Mouse (Mus musculus): Measurements from ENCODE around the gene Parn. TPM values are rescaled to one million over a fixed set of nuclear protein-coding genes. Genes with fewer than 3 reads are reported as not detected.

The Parn gene
- total RNA-seq, 2 experiments from 2014 or later, result 8.6 to 21.1 TPM

DNA sequence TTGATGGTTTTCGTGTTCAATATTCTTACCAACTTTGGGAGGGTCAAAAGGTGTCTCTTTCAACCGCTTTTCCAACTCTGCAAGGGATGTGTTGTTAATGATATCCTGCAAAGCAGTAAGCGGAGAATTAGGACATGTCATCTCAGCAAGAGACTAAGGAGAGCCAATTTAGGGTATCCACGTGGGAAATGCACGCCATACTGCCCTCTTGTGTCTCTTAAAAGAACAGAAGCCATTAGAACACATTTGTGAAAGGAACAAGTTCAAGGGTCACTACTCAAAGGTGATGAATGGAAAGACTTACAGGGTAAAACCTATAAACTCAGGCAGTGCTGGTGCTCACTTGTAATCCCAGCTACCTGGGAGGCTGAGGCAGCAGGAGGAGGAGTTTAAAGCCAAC is 39.6 kb downstream of the Parn start:
- ATAC-seq (ENCODE audit: poor library complexity, severe bottlenecking), result no peak

DNA sequence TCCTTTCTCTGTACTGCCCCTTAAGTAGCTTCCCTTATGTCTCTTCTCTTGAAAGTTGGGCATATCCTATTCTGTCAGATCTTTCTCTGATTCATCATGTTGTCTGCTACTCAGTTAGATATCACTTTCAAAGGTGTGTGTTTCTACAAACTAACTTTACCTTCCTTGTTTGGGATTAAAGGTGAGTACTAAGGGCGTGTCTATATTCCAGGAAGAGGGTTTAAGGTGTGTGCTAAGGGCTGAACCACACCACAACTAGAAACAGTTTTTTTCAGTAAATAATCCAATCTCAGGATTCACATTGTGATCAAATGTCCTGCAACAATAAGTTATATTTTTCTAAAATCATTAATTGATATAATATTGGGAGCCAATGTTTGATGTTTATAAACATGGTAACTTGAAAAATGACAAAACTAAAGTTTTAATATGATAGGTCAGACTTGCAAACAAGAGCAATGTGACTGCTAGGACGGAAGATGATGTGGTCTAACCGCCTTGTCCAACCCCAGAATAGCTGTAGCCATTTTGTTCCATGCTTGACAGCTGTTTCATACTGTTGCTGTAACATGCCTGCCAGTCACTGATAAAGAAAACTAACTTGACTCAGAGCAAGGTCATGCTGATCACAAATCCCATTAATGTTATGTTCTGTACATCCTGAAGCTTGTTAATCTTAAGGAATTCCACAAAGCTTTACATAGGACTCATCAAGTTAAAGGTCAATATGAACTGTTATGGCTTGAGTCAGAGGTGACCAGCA is 46.0 kb downstream of the Parn start:
- ATAC-seq (ENCODE audit: poor library complexity, severe bottlenecking), result no peak

DNA sequence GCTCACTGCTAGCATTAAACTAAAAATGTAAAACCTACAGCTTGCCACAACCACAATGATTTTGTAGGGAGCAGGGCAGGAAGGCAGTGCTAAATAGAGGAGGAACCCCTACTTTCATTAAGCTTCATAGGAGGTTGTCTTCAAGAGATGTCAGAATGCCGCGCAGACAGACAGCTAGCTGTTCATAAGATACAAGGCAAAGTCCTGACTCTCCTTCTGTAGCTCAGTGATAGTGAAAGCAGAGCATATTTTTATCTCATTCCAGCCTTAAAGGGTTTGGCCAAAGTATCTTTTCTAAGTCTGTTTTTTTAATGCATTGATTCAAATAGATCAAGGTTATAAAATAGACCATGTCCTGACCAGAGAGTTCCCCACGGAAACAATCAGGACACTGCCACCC is 47.8 kb downstream of the Parn start:
- no peak for ATAC-seq (ENCODE audit: poor library complexity, severe bottlenecking)

DNA sequence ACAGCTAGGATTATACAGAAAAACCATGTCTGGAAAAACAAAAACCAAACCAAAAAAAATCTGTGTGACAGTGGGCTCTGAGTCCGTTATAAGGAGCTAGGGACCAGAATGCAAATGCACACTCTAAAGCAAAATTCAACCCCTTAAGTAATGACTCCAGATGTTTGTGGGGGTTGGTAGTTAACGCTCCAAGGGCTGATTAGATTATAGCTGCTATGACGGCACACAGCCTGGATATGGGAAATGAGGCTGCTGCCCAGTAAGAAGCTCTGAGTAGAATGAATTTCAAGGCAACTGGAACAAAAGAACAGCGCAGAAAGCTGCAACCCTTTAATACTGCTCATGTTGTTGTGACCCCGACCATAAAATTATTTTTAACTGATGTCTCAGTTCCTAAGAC is 52.7 kb downstream of the Parn start:
- ATAC-seq (ENCODE audit: poor library complexity, severe bottlenecking), result no peak

DNA sequence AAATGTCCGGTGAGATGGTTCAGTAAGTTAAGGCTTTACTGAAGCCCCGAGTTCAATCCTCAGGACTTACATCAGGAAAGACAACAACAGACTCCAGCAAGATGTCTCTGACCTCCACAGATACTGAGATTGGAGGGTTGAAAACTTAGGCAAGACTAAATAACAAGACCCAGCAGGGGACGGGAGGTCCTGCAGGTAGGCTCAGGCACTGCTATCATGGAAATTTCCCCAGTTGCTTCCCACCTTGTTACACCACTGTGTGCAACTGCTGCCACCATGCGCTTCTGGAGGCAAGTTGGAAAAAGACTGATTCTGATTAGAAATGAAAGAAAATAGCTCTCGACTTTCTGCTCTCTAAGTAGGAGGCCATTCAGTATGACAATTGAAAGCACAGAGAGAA is 55.4 kb downstream of the Parn start:
- no peak for ATAC-seq (ENCODE audit: poor library complexity, severe bottlenecking)

DNA sequence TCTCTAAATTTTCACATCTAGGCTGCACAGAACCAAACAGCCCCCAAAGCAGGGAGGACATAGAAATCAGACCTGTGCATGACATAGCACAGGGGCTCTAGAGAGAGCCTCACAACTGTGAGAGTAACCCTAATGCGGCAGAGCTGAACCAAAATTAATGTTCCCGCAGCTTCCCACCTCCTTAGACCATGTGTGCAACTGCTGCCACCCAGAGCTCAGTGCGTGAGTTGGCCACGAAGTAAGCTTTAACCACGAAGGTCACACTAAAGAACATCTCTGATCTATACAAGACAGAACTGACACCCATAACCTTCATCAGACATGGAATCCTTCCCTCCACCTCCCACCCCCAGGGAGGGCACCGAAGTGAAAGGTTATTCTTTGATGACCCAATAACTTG is 55.9 kb downstream of the Parn start:
- ATAC-seq (ENCODE audit: poor library complexity, severe bottlenecking), result no peak

DNA sequence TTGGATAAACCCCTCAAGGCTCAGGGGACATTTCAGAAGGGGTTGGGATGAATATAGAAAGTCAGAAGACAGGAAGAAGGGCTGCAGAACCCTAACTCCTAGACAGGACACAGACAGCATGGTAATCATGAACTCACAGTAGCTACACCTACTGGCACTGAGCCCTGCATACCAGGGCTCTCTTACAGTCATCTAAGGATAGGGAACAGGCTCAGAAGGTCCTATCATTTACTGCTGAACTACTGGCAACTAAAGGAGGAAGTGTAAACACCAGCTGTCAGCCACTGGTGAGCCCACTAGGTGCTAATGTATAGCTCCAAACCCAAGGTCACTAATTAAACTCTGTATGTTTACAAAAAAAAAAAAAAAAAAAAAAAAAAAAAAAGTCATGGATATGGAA is 56.6 kb downstream of the Parn start:
- ATAC-seq (ENCODE audit: poor library complexity, severe bottlenecking), result no peak

DNA sequence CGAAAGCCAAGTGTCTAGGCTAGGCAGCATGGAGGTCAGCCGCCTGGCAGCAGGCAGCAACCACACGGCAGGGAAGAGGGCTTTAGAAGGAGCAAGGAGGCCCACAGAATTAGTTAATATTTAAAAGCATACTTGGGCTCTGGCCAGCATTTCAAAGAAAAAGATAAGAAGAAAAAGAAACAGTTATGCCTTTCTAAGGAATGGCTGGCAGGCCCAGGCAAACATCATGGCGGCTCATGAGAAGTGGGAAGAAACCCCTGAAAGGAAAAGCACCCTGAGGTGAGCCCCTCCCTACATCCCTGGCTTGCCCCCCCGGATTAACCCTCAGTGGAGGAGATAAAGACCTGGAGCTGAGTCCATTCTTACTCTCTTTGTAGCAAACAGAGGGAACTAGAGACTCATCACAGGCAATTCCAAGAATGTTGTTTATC is 57.0 kb downstream of the Parn start:
- ATAC-seq (ENCODE audit: poor library complexity, severe bottlenecking), result no peak

DNA sequence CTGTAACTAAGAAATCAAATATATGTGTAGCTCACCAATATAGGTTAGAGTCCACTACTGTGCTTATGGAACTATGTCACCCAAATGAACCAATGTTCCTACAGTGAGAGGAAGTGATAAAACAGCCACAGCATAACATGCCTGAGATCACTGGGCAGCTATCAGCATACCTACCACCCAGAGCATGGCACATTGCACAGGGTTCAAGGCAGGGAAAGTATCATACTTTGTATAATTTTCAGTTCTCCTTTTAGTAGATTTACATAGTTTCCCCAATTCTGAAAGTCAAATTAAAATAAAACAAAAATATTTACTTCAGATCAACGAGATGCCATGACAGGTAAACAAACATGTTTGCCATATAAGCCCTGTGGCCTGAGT is 59.3 kb downstream of the Parn start:
- ATAC-seq (ENCODE audit: poor library complexity, severe bottlenecking), result no peak

DNA sequence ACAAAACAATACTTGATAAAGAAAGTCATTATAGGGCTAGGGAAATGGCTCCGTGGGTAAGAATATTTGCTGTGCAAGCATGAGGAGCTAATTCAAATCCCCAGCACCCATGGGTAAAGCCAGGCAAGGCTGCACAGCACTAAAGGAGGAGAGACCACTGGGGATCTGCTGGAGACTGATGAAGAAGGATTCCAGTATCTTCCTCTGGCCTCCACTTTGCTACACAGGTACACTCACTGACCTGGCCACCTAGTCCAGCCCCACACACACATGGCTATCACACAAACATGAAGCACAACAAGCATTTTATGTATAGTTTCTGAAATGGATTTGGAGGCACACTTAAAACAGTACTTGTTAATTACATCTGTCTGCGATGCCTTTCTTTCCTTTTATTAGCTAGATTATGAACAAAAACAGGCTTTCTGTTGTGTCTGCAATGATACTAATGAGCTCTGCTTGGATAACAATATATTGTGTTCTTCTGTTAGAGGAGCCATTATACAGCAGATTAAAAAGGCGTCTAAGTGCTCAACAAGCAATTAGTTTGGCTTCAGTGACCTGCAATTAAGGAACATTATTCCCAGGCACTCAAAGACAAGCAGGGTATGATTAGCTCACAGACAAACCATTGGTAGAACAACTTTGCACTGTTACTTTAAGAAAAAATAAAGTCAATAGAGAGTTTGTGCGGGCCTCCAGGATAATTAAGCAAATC is 59.8 kb downstream of the Parn start:
- ATAC-seq (ENCODE audit: poor library complexity, severe bottlenecking), result no peak

DNA sequence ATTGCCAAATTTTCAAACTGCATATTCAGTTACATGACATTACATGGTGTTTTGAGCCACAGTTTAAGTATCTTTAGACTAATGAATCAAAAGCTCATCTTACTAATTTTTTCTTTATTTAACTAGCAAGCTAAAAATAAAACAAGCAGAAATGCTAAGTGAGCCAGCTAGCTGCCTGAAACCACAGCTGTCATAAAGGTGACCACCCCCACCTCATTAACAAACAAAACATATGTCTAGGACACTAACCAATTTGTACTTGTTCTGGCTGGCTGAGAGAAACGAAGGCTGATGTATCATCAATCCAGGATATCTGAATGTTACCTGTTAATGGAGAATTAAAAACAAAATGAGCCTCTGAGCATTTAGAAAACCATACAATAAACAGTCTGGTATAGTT is 65.2 kb downstream of the Parn start:
- ATAC-seq (ENCODE audit: poor library complexity, severe bottlenecking), result no peak

DNA sequence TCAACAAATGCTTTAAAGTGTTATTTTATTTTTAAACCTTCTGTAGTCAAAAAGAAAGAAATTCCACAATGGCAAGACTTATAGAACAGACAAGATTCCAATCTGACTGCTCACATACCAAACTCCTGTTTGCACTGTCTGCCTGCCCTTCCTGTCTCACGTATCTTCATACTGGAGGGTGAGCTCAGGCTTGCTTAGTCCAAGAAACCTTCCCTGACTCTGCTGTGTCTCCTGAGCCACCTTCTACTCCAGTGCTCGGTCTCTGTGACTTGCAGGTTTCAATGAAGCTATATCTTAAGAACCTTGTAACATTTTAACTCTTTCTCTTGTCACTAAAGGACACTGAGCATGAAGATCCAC is 78.9 kb downstream of the Parn start:
- ATAC-seq (ENCODE audit: poor library complexity, severe bottlenecking), result no peak

DNA sequence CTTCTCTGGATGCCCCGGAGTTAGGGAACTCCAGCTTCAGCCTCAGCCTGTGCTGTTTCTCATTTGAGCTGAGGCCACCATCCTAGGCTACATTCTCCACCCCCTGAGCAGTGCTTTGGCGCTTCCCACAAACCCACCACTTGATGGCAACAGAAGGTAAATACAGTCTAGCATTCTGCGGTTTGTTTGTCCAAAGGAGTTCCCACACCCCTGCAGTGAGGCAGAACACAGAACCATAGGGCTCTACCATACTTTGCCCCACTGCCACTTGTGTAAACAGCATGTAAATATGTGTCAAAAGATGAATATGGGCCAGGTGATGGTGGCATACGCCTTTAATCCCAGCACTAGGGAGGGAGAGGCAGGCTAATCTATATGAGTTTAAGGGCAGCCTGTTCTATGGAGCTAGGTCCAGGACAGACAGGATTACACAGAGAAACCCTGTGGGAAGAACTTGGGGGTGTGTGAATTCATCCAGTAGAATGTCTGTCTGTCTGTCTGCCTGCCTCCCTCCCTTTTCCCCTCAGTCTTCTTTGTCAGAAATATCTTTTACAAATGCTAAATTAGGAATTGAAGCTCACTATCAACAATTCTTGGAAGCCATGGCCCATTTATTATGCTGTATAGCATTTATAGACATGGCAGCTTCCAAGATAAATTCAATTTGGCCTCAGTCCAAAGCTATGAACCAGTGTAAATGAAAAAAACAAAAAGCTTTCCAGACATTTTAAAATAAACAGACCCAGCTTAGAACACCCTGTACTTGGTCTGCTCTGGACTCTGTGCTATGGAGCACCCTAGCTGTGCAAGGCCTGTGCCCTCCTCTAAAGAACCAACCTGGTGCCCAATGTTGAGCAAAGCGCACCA is 79.6 kb downstream of the Parn start:
- no peak for ATAC-seq (ENCODE audit: poor library complexity, severe bottlenecking)

DNA sequence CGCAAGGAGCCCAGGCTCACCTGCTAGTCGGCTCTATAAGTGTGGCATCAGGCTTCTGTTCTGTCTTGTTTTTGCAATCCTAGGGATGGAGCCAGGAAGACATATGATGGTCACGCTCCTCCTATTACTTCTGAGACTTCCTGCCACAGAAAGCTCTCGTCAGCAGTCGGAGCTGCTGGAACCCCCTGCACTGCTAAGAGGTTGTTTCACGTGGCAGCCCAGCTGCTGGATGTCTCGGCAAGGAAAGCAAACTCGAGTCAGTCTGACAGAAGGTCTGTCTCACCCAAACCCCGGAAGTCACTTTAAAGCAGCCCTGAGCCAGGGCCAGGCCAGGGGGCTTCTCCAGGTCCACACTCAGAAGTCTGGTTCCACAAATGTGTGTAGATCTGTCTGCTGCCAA is 82.7 kb downstream of the Parn start:
- ATAC-seq (ENCODE audit: poor library complexity, severe bottlenecking), result no peak

DNA sequence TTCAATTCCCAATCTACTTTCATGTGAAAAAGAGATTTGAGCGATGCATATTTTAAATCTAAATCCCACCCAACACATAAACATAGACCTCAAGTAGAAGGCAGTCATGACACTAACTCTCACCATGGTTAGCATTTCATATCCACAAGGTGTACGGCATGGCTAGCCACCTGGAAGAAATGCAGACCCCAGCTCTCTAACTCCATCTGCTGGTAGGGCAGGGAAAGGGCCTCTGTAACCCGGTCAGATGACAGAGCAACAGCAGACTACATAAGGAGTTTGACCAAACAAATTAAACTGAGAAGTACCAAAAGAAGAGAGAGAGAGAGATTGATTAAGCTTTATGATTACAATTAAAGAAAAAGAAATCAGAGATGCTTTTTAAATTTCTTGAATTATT is 87.2 kb downstream of the Parn start:
- ATAC-seq (ENCODE audit: poor library complexity, severe bottlenecking), result no peak

DNA sequence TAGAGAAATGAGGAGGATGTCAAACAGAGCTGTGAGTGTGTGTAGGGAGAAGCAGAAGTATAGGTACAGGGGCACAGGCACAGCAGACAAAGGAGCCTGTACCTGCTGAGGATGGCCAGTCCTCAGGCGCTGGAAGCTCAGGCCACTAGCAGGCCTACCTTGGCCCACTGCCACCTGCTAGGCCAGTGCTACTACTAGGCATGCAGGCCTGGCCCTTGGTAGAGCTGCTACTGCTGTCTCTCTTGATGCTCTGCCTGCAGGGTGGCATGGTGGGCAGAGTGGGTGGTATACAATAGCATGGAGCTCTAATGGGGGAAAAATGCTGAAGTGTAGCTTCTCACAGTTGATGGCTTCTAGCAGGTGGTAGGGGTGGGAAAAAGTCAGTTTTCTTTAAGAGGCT is 88.0 kb downstream of the Parn start:
- no peak for ATAC-seq (ENCODE audit: poor library complexity, severe bottlenecking)

DNA sequence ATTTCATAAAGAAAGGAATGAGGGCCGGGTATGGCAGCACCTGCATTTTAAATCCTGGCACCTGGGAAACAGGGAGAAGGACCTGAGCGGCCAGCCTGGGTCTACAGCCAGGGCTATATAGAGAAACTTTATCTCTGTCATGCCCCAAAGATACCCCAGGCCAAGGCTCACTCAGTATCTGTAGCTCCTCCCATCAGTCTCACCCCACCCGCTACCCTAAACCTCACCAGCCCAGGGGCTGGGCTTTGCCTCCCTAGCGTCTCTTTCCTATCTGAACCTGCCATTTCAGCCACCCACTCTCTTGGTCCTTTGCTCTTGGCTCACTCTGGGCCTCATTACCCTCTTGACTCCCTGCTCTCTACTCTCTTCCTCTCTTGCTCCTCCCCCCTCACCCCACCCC is 92.7 kb downstream of the Parn start:
- no peak for ATAC-seq (ENCODE audit: poor library complexity, severe bottlenecking)

DNA sequence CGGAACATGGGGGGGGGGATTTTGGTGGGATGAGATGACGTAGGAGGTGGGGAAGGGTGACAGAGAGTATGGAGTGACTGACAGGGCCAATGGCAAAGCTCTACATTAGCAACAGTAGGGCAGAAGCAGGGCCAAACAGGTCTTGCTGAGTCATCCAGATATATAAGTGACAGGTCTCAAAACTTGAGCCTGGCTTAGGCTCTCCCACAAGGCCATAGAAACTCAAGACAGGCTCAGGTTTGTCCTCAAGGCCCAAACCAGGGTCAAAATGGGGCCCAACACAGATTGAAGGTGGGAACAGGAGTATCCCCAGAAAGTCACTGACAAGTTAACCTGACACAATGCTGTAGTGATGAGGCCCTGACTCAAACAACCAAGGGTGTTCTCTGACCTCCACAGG is 99.7 kb downstream of the Parn start:
- no peak for ATAC-seq (ENCODE audit: poor library complexity, severe bottlenecking)

DNA sequence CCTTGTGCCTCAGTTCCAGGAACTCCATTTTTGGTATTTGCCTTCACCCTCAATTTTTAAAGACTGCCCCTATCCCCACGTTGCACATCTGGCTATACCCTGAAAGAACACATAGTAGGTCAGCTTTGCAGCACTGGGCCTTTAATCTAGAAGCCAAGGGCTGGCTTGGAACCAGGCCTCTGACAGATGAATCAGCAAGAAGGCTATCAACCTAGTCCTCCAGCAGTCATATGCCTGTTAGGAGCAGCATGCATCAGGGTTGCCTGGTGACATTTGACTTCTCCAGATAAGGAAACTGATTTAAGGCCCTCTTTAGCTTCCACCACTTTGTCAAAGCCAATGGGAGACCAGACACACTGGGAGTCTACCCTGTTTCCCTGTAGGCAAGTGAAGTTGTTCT is 100.4 kb downstream of the Parn start:
- ATAC-seq (ENCODE audit: poor library complexity, severe bottlenecking), result no peak

DNA sequence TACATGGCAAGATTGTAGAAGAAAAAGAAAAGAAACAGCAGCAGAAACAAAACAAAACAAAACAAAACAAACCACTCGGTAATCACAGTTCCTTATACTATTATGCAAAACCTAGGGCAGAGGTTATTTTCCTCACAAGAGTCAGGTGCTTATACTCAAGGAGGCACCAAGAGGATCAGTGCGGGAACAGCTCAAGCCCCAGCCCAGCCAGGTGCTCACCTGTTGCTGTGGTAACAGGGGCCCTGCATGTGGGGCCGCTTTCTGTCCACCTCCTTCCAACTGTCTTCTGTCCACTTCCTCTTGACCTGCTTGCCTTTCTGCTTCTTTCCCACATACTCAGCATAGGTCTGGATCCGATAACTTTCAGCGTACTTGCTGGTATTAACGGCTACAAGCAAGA is 101.6 kb downstream of the Parn start:
- ATAC-seq (ENCODE audit: poor library complexity, severe bottlenecking), result no peak

DNA sequence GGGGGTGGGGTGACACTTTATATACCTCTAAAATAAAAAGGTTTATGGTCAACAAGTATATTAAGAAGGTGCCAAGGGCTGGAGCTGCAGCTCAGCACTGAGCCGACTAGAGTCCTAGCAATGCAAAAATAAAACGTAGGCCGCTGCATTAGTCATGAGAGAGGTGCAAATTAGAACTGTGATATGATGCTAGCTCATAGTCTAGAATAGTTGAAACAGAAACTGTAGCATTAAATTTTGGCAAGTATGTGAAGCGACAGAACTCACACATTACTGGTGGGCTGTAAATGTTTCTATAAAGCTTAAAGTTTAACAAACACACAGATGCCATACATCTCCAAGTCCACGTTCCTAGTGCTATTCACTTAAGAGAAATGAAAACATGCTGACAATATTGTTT is 102.7 kb downstream of the Parn start:
- ATAC-seq (ENCODE audit: poor library complexity, severe bottlenecking), result no peak

DNA sequence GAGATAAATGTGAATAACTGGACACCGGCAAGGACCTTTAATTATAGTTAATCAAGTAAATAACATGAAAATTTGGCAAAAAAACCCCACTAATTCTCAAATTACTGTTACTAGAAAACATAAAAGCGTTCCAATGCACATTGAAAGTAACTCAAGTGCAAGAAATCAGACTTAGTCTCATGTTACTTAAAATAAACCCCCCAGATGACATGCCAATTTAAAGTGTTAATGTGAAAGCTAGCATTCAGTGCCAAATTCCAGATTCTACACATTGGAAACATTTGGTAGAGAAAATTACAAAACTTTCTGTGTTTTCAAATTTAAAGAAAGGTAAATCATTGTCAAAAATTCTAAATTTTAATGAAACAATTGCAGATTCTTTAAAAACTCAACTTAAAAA is 110.2 kb downstream of the Parn start:
- no peak for ATAC-seq (ENCODE audit: poor library complexity, severe bottlenecking)

All from megakaryocyte, adult 5-6 weeks (primary cell).